Mouse (Mus musculus): Measurements from ENCODE around the gene Peli2.

The Peli2 gene

DNA sequence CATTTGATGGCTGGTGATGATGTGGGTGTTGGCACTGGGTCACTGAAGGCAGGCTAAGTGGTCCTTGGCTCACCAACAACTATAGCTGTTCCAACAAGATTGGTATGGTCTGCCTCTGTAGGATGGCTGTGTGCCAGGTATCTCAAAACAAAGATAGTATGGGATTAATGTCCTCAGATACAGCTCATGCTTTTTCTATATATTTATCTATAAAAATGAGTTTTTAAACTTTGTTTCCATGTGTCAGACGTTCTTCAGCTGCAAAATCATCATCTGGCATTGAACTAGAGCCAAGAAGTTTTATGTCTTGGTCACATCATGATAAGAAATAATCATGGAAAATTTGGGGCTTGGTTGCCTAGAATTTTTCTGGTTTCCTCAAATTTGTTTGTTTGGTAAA is 157.7 kb downstream of the Peli2 start:
- intact Hi-C loops (cut with DNase I) = no loop called here

DNA sequence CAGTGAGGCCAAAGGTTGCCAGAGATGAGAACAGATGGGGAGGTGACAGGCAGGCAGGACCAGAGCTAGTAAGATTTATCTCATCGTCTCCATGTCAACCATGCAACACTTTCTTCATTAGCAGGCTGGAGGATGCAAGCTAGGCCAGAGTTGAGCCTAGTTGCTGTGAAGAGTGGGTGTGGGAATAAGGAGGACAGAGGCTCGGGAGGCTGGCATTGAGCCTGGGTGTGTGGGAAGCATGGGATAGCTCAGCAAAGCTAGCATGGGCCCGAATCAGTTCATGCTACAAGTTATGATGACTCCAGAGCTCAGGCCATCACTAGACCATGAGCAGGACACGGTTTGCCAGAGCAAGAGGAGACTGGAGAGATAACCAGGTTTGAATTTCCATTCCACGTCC is 166.3 kb downstream of the Peli2 start:
- intact Hi-C loops (cut with DNase I) = no loop called here

DNA sequence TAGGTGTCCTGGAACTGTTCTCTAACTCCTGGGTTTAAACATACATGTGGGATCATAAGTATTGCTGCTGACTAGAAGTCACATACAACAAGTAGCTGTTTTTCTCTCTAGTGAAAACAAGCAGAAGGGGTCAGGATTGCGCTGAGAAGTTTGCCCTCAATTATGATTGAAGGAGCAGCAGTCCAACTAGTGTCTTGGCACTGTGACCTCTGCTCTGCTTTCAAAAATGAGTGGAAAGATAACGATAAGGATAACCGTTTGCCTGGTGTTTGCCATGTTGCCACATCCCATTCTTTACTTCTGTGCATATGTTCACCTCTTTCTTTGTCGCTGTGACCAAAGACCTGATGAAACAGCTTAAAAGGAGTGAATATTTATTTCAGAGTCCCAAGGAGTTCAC is 167.0 kb downstream of the Peli2 start:
- intact Hi-C loops (cut with DNase I) = no loop called here

DNA sequence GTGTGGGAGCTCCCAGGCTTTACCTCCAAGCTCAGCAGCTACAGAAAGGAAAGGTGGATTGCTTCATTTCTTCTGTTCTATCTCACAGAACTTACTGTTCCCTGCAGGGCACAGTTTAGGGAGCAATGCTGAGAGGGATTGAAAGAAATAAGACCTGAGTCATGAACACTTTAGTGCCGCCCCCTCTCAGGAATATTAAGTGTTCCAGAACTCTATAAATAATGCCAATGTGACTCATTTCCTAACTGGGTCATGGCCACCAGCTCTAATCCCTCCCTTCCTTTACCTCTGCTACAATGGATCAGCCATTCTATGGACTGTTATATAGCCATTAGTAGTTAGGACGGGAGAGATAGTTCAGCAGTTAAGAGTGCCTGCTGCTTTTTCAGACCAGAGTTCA is 168.0 kb downstream of the Peli2 start:
- intact Hi-C loops (cut with DNase I) = no loop called here

DNA sequence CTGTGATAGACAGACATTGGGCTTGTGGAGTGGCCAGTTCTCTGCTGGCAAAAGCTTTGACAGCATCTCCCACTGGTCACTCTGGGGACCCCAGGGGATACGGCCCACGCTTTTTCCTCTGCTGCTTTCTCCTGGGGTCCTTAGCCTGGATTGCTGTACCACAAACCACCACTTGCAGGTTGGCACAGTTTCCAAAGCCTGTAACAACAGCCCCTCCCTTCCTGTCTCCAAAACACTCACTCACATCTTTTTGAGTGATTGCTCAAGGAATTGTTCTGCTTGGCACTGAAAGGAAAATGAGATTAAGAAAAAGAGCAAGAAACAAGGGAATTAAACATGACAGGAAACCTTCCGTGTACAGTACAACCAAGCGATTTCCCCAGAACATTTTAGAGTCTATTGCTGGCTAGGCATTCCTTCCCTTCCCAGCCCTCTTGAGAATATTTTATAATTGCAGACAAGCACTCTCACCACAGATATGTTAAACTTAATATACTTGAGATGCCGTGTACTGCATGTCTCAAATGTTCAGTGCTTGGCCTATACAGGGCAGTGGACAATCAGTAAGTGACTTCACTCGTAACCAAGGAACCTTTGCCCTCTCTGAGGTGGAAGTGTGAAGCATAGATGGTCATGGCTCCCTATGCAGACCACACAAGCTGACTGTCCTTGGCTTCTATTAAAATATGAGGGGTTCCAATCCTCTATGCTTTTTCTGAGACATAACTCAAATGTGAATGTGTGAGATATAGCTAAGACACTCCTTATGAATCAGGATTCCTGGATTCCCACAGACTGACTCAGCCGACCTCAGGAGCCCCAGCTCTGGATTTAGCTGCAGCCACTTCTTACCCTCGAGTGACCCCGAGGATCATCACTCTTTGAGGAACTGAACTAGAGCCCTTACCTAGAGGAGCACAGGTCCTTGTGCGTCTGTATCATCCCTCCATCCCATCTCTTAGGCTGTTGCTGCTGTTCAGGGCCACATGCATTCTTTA is 169.3 kb downstream of the Peli2 start:
- intact Hi-C loops (cut with DNase I) = no loop called here

DNA sequence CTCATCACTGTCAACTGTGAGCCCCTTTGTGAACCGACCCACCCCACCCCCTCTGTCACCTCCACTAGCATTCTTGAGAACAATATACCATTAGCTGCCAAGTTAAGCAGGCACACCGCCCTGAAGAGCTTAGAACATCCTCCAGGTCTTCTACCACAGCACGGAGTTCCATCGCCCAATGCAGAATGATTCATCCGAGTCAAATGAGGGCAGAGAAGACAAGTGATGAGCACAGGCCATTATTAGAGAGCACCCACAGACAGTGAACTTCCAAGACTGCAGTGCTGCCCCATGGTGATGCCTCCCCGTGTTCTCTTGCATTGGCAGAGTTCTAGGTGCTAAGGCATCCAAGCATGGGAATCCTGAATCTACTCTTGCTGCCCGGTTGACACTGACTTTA is 172.9 kb downstream of the Peli2 start:
- intact Hi-C loops (cut with DNase I) = no loop called here

DNA sequence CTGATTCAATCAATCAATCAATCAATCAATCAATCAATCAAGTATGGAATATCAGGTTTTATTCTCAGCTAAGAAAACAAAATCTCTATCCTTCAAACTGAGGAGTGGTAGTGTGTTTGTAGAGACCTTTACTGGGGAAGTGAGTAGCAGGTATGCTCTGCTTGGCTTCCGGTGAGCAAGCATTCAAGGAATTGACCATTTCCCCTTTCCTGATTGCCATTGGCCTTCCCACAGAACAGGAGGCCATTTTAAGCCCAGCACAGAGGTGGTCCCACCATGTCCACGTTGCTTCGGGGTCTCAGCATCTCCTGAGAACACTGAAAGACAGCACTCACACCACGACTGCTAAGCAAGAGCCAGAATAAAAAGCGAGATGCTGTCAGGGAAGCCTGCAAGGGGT is 174.8 kb downstream of the Peli2 start:
- intact Hi-C loops (cut with DNase I) = no loop called here

DNA sequence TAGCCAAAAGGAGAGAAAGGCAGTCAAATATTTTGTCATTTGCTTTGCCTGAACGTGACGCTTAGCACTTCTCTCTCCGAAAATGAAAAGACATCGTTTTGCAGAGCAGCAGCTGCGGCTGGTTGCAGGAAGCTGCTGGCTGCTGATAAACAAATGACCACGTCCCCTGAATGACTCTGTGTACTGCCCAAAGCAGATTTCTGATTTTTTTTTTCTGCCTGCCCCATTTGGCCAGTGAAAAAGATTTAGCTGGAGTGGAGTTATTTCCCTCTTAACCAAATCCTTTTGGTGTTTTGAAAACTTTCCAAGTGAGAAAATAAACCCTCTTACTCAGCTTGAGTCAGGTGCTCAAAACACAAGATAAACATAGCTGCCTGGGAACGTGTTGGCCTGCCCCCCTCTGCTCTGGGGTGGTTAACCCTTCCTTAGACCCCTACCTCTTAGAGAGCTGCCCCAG is 175.2 kb downstream of the Peli2 start:
- intact Hi-C loops (cut with DNase I) = no loop called here

DNA sequence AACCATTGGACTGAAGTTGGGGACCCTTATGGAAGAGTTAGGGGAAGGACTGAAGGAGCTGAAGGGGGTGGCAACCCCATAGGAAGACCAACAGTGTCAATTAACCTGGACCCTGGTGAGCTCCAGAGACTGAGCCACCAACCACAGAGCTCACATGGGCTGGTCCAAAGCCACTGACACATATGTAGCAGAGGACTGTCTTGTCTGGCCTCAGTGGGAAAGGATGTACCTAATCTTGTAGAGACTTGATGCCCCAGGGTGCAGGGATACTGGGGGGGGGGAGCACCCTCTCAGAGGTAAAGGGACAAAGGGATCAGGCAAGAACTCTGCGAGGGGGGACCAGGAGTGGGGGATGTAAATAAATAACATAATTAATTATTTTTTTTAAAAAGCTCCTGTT is 176.2 kb downstream of the Peli2 start:
- intact Hi-C loops (cut with DNase I) = no loop called here

DNA sequence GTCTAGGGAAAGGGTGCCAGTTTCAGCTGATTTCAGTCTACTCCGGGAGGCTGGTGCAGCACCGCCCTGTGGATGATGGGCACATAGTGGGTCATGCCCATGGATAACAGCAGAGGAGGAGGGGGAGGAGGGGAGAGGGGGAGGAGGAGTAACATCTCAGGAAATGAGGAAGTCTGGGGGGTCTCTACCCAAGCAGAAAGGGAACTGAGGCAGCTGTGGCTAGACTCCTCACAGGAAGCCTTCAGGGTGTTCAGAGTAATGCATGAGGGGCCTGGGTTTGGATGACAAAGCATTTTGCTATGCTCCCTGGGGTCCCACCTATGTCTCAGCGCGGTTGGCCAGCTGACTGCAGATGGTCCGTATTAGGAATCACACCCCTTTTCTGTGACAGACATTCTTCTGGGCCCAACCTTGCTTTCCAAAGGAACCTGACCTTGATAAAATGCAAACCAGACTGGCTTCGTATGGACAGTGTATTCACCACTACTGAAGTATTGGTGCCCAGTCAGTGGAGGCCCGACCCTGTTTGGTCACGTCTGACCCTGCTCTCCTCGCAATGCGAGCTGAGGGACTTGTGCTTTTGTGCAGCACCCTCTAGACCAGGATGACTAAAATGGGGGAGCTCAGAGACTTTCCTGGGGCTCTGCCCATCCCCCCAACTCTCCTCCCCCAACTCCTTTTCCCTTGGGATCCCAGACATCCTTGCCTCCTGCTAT is 182.0 kb downstream of the Peli2 start:
- intact Hi-C loops (cut with DNase I) = no loop called here

DNA sequence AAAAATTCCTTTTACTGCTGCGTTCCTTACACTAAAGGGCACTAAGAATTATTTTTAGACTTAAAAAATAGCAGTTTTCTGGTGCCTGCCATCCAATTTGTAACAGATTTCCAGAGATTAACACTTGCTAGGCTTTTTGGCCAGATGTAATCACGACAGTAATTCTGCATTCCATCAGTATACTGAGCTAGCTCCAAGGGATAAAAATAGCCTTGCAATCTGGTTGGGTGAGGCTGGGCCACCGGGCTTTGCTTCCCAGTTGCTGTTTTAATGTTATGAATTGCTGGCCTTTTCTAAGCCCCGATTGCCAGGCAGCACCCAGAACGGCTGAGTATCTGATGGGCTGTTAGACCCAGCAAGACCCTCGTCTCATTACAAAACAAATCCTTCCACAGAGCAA is 182.6 kb downstream of the Peli2 start:
- intact Hi-C loops (cut with DNase I) = no loop called here

DNA sequence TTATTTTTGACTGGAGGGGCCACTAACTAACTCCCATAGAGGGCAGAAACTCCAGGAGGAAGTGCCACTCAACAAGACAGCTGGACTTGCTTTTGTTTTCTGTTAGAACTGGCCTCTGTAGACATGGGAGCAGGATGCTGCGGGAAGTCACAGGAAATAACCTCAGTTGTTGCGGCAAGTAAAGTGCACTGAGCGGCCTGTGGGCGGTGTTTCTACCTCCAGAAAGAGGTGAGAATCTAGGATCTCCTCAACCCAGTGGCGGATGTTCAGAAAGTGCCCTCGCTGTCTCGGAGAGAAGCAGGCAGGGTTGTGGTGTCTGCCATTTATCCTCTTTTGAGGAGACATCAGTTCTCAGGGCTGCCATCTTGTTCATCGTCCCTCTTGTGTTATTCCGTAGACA is 183.2 kb downstream of the Peli2 start:
- intact Hi-C loops (cut with DNase I) = no loop called here

DNA sequence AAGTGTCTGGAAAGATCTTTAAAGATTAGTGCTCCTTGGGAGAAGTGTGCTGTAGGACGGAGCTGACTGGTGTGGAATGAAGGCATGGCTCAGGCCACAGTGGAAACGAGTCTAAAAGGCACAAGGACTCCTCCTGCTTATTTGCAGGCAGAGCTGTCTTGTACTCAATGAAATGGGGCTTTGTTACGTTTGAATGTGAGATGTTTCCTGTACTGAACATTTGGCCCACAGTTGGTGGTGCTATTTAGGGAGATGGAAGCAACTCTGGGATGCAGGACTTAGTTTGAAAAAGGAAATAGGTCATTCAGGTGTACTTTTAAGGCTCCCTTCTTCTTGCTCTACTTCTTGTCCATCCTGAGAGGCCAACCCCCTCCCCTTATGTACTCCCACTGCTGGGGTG is 192.6 kb downstream of the Peli2 start:
- intact Hi-C loops (cut with DNase I) = no loop called here

DNA sequence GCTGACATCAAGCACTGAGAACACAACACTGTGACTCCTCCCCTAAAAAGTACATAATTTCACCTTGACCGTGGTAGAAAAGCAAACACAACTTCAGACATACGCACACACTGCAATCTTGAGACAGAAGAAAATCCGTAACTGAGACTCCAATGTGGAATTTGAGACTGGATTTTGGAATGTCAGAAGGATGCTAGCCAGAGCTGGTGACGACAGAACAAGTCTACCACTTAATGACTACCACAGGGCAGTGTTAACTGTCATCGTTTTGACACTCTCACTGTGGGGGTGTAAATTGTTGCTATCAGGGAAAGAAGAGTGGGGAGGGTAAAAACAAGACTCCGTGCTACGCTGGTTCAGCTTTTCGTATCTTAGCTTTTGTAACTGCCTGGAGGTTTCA is 195.8 kb downstream of the Peli2 start:
- intact Hi-C loops (cut with DNase I) = no loop called here

DNA sequence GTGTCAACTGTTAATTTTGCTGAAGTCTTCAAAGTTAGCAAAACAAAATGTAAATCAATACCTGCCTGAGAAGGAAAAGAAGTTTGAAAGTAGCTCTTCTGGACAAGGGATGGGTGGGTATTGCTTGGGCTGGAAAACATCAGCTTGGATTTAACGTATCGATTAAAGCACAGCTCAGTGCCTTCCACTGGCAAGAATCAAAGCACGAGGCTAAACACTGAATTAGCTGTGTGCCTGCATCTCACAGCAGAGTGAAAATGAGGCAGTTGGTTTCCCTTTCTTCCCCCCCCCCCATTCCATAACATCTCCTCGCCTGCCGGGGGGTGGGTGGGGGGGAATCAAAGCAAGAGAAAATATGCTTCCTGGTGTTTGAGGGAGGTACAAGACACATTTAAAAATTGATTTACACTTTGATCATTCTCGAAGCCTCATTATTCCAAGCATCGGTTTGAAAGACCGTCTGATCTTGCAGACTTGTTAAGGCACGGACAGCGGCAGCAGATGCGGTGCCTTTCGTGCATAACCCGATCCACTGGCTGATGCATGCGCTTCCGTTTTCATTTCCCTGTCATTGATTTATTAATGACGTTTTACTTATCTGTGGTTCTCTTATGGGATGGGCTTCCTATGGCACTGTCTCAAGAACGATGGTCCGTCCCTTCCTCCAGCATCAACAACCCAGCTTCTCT is 203.3 kb downstream of the Peli2 start:
- intact Hi-C loops (cut with DNase I) = no loop called here

DNA sequence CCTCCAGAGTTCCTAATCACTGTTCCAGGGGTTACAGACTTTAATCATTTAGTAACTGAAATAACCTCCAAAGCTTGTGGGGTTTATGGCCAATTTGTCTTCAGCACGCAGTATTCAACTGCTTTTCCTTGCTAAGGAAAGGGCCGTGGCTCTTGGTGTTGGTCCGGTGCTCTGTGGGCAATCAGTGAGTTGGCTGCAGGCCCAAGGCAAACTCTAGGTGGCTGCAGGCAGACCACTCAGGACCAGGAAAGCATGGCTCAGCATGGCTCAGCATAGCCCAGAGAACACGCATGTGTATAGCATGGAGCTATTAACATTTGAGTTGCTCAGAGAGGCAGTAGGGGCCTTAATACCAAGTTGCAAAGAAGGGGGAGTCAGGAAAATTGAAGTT is 203.8 kb downstream of the Peli2 start:
- intact Hi-C loops (cut with DNase I) = no loop called here

DNA sequence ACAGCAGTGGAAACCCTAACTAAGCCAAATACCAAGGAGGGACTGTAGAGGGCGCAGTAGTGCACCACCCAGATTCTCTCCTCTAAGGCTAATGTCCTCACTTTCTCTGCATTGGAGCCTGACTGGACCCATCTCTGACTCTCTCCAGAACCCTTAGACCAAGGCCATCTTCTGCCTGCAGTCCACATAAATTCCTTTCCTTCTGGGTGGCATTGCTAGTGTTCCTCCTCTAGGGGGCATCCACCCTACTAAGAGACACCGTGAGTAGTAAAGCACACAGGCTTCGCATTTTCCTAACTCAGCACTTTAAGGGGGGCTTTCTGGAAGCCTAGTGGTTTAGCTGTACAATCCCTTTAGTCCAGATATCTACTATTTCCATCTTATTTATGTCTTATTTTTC is 207.1 kb downstream of the Peli2 start:
- intact Hi-C loops (cut with DNase I) = no loop called here

DNA sequence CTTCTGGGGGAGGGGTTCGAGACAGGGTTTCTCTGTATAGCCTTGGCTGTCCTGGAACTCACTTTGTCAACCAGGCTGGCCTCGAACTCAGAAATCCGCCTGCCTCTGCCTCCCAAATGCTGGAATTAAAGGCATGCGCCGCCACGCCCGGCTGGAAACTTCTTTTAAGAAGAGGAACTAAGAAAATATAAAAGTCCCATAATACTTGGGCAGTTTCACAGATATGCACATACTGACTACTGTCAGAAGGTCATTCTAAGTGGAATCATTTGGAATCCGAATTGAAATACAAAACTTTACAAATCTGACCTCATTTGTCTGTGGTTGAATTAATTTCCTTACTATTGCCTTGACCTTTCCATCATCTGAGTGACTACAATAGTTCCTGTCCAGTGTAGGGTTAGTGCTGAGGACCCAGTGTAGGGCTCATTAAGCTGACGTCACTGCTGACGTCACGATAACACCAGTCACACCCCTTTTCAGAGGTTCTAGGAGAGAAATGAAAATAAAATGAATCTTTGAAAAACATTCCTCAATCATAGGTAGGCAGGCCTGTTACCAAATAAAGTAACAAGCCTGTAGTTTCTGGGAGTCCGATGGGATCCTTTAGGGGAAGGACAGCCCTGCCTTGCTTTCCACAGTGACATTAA is 209.2 kb downstream of the Peli2 start:
- intact Hi-C loops (cut with DNase I) = no loop called here
